Comparison of ENCODE assay signal across 8 mouse cellular contexts in genomic region chr10:117905666-117906266, GRCm38 (mm10). TPM values are rescaled to one million over a fixed set of nuclear protein-coding genes. Genes with fewer than 3 reads are reported as not detected.
DNase-seq lines count a peak whose midpoint lies in the region; ATAC-seq and TF ChIP-seq lines count a peak whose summit lies in the region.

No protein-coding gene starts in this region.

- no peak overlapping the region for H3K9ac ChIP-seq in intestine, embryonic 15.5 days
- peak overlapping the region; percentile 57 for H3K9ac ChIP-seq in limb, embryonic 14.5 days (ENCODE audit: low read depth, low read length, severe bottlenecking)
- H3K9ac ChIP-seq in midbrain, embryonic 11.5 days (ENCODE audit: low read length) = peak overlapping the region; percentile 57

- 0 out of 2 replicates have a peak, but pooled peaks have one; percentile 37 for TF ChIP-seq POLR2A in limb, embryonic 14.5 days (IDR thresholded peaks at IDR 0.05; ENCODE audit: borderline replicate concordance, extremely low read depth, insufficient read depth, insufficient read length)
- TF ChIP-seq POLR2A in small intestine, adult 2 months (IDR thresholded peaks at IDR 0.05; ENCODE audit: low read depth, low read length) = no peak

- TF ChIP-seq CTCF in small intestine, adult 2 months (IDR thresholded peaks at IDR 0.05; ENCODE audit: extremely low read depth, insufficient read length, insufficient replicate concordance, low read depth, low read length) = no peak

- H3K36me3 ChIP-seq in intestine, embryonic 15.5 days = no peaks in the 10 kb centered on the region
- H3K36me3 ChIP-seq in limb, embryonic 14.5 days (ENCODE audit: control insufficient read depth, insufficient read depth, low read length) = no peaks in the 10 kb centered on the region
- no peaks in the 10 kb centered on the region for H3K36me3 ChIP-seq in midbrain, embryonic 11.5 days (ENCODE audit: control insufficient read depth, insufficient read depth, low read length)
- no peaks in the 10 kb centered on the region for H3K36me3 ChIP-seq in small intestine, adult 2 months (ENCODE audit: control insufficient read depth, insufficient read depth, low read length)

- H3K4me1 ChIP-seq in intestine, embryonic 15.5 days (replicated peaks) = 0 out of 2 replicates have a peak, but pooled peaks cover 4% of the 10 kb centered on the region
- peaks cover 14% of the 10 kb centered on the region for H3K4me1 ChIP-seq in limb, embryonic 14.5 days (ENCODE audit: control insufficient read depth, insufficient read depth, low read length)
- 0 out of 2 replicates have a peak, but pooled peaks cover 2% of the 10 kb centered on the region for H3K4me1 ChIP-seq in midbrain, embryonic 11.5 days (ENCODE audit: control insufficient read depth, insufficient read depth, low read length)
- H3K4me1 ChIP-seq in small intestine, adult 2 months (ENCODE audit: control insufficient read depth, insufficient read depth, insufficient read length, low read length) = no peaks in the 10 kb centered on the region

- H3K4me3 ChIP-seq in intestine, embryonic 15.5 days (replicated peaks) = peak overlapping the region; percentile 24
- peak overlapping the region; percentile 37 for H3K4me3 ChIP-seq in limb, embryonic 14.5 days (replicated peaks; ENCODE audit: low read length)
- peak overlapping the region; percentile 30 for H3K4me3 ChIP-seq in midbrain, embryonic 11.5 days (ENCODE audit: low read depth, low read length)
- H3K4me3 ChIP-seq in small intestine, adult 2 months (ENCODE audit: low read depth, low read length) = peak overlapping the region; percentile 47

- H3K4me2 ChIP-seq in intestine, embryonic 15.5 days (replicated peaks) = peak overlapping the region; percentile 55
- H3K4me2 ChIP-seq in limb, embryonic 14.5 days (replicated peaks; ENCODE audit: low read depth, low read length, severe bottlenecking) = peak overlapping the region; percentile 76
- H3K4me2 ChIP-seq in midbrain, embryonic 11.5 days = peak overlapping the region; percentile 54

- DNase-seq in adrenal gland, postnatal 10 days = peak; percentile 54
- no peak for DNase-seq in adrenal gland, postnatal 4 days (ENCODE audit: low spot score in 2 of 2)
- peak; percentile 46 for DNase-seq in embryo, embryonic 10 days (ENCODE audit: low spot score)
- peak; percentile 96 for DNase-seq in heart, adult 11 months
- peak; percentile 30 for DNase-seq in limb, embryonic 14.5 days (ENCODE audit: low spot score)
- DNase-seq in midbrain, embryonic 11.5 days (ENCODE audit: low spot score, missing footprints) = peak; percentile 95

- WGBS in intestine, embryonic 15.5 days = 11% methylated on average over 27 of the region's 27 CpGs
- WGBS in limb, embryonic 14.5 days = 13% methylated on average over 27 of the region's 27 CpGs
- 20% methylated on average over 27 of the region's 27 CpGs for WGBS in midbrain, embryonic 11.5 days
- 22% methylated on average over 27 of the region's 27 CpGs for WGBS in small intestine, adult 2 months

- H3K27me3 ChIP-seq in intestine, embryonic 15.5 days (replicated peaks) = no peaks in the 10 kb centered on the region
- H3K27me3 ChIP-seq in limb, embryonic 14.5 days (ENCODE audit: control insufficient read depth, insufficient read depth, low read length) = no peaks in the 10 kb centered on the region
- H3K27me3 ChIP-seq in midbrain, embryonic 11.5 days (ENCODE audit: control insufficient read depth, insufficient read depth, low read length) = no peaks in the 10 kb centered on the region
- no peaks in the 10 kb centered on the region for H3K27me3 ChIP-seq in small intestine, adult 2 months (ENCODE audit: control insufficient read depth, insufficient read depth, low read length)

- no peaks in the 10 kb centered on the region for H3K9me3 ChIP-seq in intestine, embryonic 15.5 days
- no peaks in the 10 kb centered on the region for H3K9me3 ChIP-seq in limb, embryonic 14.5 days (ENCODE audit: control insufficient read depth, low read length)
- no peaks in the 10 kb centered on the region for H3K9me3 ChIP-seq in midbrain, embryonic 11.5 days (ENCODE audit: control insufficient read depth, low read length)

- H3K27ac ChIP-seq in intestine, embryonic 15.5 days = peak overlapping the region; percentile 81
- H3K27ac ChIP-seq in limb, embryonic 14.5 days (replicated peaks; ENCODE audit: low read depth, low read length) = peak overlapping the region; percentile 77
- H3K27ac ChIP-seq in midbrain, embryonic 11.5 days (ENCODE audit: low read depth, low read length) = no peak overlapping the region
- peak overlapping the region; percentile 83 for H3K27ac ChIP-seq in small intestine, adult 2 months (ENCODE audit: insufficient read depth, low read depth, low read length)

- peak; percentile 62 for ATAC-seq in intestine, embryonic 15.5 days
- ATAC-seq in limb, embryonic 14.5 days (ENCODE audit: low FRiP score, low read depth) = peak; percentile 51; the same call in 1 of the 2 replicates
- peak; percentile 41; the same call in 1 of the 2 replicates for ATAC-seq in midbrain, embryonic 11.5 days (ENCODE audit: low FRiP score)

RNA-seq across cellular contexts. Expression of gene Rap1b, which starts 59.9 kb away (rescaled TPM):
- total RNA-seq in adrenal gland, postnatal 10 days (2021) = 100 to 1,000 TPM; 113 to 123 TPM
- total RNA-seq in adrenal gland, postnatal 4 days (2021) = 100 to 1,000 TPM; 143 to 149 TPM
- polyA plus RNA-seq in intestine, embryonic 15.5 days (2015; fragmentation: Nextera tagmentation; extraction: Ambion mirVana) = 169 and 180 TPM in 2 replicates
- 86.1 and 94.9 TPM in 2 replicates for polyA plus RNA-seq in limb, embryonic 14.5 days (2012; rRNA removed)
- 190 and 194 TPM in 2 replicates for polyA plus RNA-seq in limb, embryonic 14.5 days (2014; fragmentation: Nextera tagmentation; extraction: Ambion mirVana)
- 172 and 178 TPM in 2 replicates for polyA plus RNA-seq in midbrain, embryonic 11.5 days (2014; fragmentation: Nextera tagmentation; extraction: Ambion mirVana)
- 7.9 and 19.2 TPM in 2 replicates for polyA plus RNA-seq in small intestine, adult 2 months (2012; rRNA removed)

Comparison
In these comparisons a context has a peak if more than half of its experiments do, and no peak if none do; other contexts are left out.
1. DNase-seq: peak in adrenal gland, postnatal 10 days (single experiment), embryo, embryonic 10 days (single experiment), heart, adult 11 months (single experiment), limb, embryonic 14.5 days (single experiment) and midbrain, embryonic 11.5 days (single experiment); none in adrenal gland, postnatal 4 days (0 of 2).
2. Peak in every context shown above with its lines, with median percentiles within 50 percentile points of each other: ATAC-seq, H3K4me2 ChIP-seq and H3K4me3 ChIP-seq.